Mouse (Mus musculus): Measurements from ENCODE around the gene Prps1. TPM values are rescaled to one million over a fixed set of nuclear protein-coding genes. Genes with fewer than 3 reads are reported as not detected.

The Prps1 gene
- polyA plus RNA-seq, 1 experiment from 2014 or later, result 20.8 TPM

GRCm38 (mm10) chrX:140511687-140512651, 55.6 kb downstream of the Prps1 start:
- peak overlapping the region; percentile 85 for H3K27ac ChIP-seq (ENCODE audit: low read length)
- H3K4me2 ChIP-seq (replicated peaks; ENCODE audit: low read depth, low read length), result no peak overlapping the region; the same call in 1 of the 2 replicates
- H3K4me3 ChIP-seq (ENCODE audit: low read depth, low read length), result no peak overlapping the region
- 38% methylated on average over 7 of the region's 7 CpGs for WGBS
- DNase-seq (ENCODE audit: low spot score) (peak; percentile 65), ATAC-seq (0 out of 2 replicates have a peak, but pooled peaks have one; percentile 8)
- H3K4me1 ChIP-seq (ENCODE audit: insufficient read depth, low read depth, low read length), result no peaks in the 10 kb centered on the region
- no peak overlapping the region for H3K9ac ChIP-seq (replicated peaks; ENCODE audit: low read depth)
- H3K27me3 ChIP-seq (replicated peaks; ENCODE audit: insufficient read depth, low read length), result no peaks in the 10 kb centered on the region
- H3K9me3 ChIP-seq (ENCODE audit: low read length), result no peaks in the 10 kb centered on the region
- TF ChIP-seq EP300 (IDR thresholded peaks at IDR 0.05) (no peak), CTCF (IDR thresholded peaks at IDR 0.05) (no peak)
- no peaks in the 10 kb centered on the region for H3K36me3 ChIP-seq (ENCODE audit: insufficient read depth, low read length)

GRCm38 (mm10) chrX:140513379-140513778, 57.0 kb downstream of the Prps1 start:
- Histone ChIP-seq H3K4me2 (replicated peaks; ENCODE audit: low read depth, low read length) (no peak overlapping the region), H3K9me3 (ENCODE audit: low read length) (no peaks in the 10 kb centered on the region), H3K4me1 (ENCODE audit: insufficient read depth, low read depth, low read length) (0 out of 2 replicates have a peak, but pooled peaks cover 2% of the 10 kb centered on the region), H3K36me3 (ENCODE audit: insufficient read depth, low read length) (no peaks in the 10 kb centered on the region), H3K27ac (ENCODE audit: low read length) (no peak overlapping the region), H3K4me3 (ENCODE audit: low read depth, low read length) (no peak overlapping the region), H3K9ac (replicated peaks; ENCODE audit: low read depth) (no peak overlapping the region), H3K27me3 (replicated peaks; ENCODE audit: insufficient read depth, low read length) (no peaks in the 10 kb centered on the region)
- peak; percentile 47; the same call in 1 of the 2 replicates for ATAC-seq
- WGBS, result 73% methylated on average over 2 of the region's 2 CpGs
- DNase-seq (ENCODE audit: low spot score), result peak; percentile 56
- TF ChIP-seq EP300 (IDR thresholded peaks at IDR 0.05) (peak; percentile 97), CTCF (IDR thresholded peaks at IDR 0.05) (no peak)

- no peak for ATAC-seq
- 70% methylated on average over 8 of the region's 8 CpGs for WGBS
- Histone ChIP-seq H3K36me3 (ENCODE audit: insufficient read depth, low read length) (no peaks in the 10 kb centered on the region), H3K9me3 (ENCODE audit: low read length) (no peaks in the 10 kb centered on the region), H3K27me3 (replicated peaks; ENCODE audit: insufficient read depth, low read length) (no peaks in the 10 kb centered on the region), H3K4me2 (replicated peaks; ENCODE audit: low read depth, low read length) (no peak overlapping the region), H3K9ac (replicated peaks; ENCODE audit: low read depth) (no peak overlapping the region), H3K4me1 (ENCODE audit: insufficient read depth, low read depth, low read length) (peaks cover 2% of the 10 kb centered on the region; the same call in 1 of the 2 replicates), H3K4me3 (ENCODE audit: low read depth, low read length) (no peak overlapping the region), H3K27ac (ENCODE audit: low read length) (no peak overlapping the region)
- TF ChIP-seq EP300 (IDR thresholded peaks at IDR 0.05), result peak; percentile 92
- TF ChIP-seq CTCF (IDR thresholded peaks at IDR 0.05), result no peak
- peak; percentile 63 for DNase-seq (ENCODE audit: low spot score)
Measured at GRCm38 (mm10) chrX:140518351-140518750, 61.9 kb downstream of the Prps1 start.

DNA sequence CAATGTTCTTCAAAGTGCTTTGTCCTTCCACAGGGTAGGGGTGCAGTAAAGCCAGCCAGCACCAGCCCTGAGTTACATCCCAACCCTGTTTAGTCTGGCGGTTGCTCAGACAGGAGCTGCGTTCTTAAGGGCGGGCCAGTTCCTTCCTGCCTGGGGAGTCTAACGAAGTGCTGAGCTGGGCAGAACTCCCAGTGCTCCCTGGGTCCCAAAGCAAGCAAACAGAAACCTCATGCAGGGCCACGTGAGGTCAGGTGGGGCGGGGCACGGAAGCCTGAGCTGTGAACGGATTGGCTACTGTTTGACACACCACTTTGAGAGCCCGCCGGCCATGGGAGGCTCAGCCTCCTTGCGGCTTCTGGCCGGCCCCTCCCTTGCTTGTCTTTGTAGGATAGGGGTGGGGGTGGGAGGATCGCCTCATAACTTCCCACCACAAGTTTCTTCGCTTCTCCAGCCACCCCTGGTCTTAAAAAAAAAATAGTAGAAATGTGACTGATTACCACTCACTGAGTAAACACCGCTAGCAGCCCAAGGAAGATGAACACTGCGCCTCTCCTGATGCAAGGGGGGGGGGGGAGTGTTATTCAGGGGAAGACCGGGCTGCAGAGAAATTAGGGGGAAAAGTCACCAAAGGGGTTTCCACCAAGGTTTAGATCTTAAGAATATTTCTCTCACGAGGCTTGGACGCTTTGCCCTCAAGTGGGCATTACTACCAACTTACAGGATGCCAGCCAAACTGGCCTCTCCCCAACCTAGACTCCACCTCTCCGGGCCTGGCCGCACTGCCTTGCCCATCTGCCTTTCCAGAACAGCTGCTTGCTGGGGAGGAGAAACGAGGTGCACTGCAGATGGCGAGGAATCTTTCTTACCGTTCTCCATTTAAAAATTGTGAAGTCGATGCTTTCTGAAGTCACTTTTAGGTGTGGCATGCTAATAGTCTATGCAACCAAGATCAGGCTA, 64.0 kb downstream of the Prps1 start:
- H3K4me2 ChIP-seq (replicated peaks; ENCODE audit: low read depth, low read length), result peak overlapping the region; percentile 38
- no peaks in the 10 kb centered on the region for H3K36me3 ChIP-seq (ENCODE audit: insufficient read depth, low read length)
- ATAC-seq (peak; percentile 97), DNase-seq (ENCODE audit: low spot score) (peak; percentile 95)
- no peaks in the 10 kb centered on the region for H3K9me3 ChIP-seq (ENCODE audit: low read length)
- H3K27ac ChIP-seq (ENCODE audit: low read length), result peak overlapping the region; percentile 83
- H3K27me3 ChIP-seq (replicated peaks; ENCODE audit: insufficient read depth, low read length), result no peaks in the 10 kb centered on the region
- 8% methylated on average over 24 of the region's 25 CpGs for WGBS
- no peak overlapping the region for H3K9ac ChIP-seq (replicated peaks; ENCODE audit: low read depth)
- peak overlapping the region; percentile 10; the same call in 1 of the 2 replicates for H3K4me3 ChIP-seq (ENCODE audit: low read depth, low read length)
- peaks cover 2% of the 10 kb centered on the region; the same call in 1 of the 2 replicates for H3K4me1 ChIP-seq (ENCODE audit: insufficient read depth, low read depth, low read length)
- TF ChIP-seq EP300 (IDR thresholded peaks at IDR 0.05) (peak; percentile 93), CTCF (IDR thresholded peaks at IDR 0.05) (no peak)

DNA sequence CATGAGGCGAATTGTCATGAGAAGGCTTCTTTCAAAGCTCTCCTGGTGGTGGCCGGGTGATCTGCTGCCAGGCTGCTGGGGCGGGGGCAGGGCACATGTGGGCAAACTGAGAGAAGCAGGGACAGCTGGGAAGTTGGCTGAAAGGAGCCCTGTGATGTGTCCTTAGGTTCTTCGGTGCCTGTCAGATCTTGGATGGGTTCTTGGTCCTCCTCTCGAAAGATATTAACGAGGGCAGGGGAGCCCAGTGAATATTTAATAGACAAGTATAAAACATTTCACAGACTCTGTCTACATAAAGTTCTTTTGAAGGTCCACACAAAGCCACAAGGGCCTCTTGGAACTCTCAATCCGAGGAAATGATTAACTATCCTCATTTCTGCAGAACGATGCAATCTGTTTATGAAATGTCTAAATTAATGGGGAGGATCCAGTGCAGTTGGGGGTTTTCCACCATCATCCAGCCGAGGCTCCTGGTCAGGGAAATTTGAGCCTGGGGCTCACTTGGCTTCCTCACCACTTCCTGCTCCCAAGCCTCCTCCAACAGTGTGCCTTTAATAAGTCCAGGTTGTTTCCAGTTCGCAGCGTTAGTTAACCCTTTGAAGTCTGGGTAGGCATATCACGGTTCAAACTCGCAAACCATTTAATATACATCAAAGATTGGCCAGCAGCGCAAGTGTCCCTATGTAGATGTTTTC, 65.8 kb downstream of the Prps1 start:
- Histone ChIP-seq H3K4me1 (ENCODE audit: insufficient read depth, low read depth, low read length) (peaks cover 2% of the 10 kb centered on the region; the same call in 1 of the 2 replicates), H3K9ac (replicated peaks; ENCODE audit: low read depth) (no peak overlapping the region), H3K4me3 (ENCODE audit: low read depth, low read length) (no peak overlapping the region), H3K4me2 (replicated peaks; ENCODE audit: low read depth, low read length) (no peak overlapping the region), H3K27me3 (replicated peaks; ENCODE audit: insufficient read depth, low read length) (no peaks in the 10 kb centered on the region), H3K9me3 (ENCODE audit: low read length) (no peaks in the 10 kb centered on the region), H3K27ac (ENCODE audit: low read length) (peak overlapping the region; percentile 51; the same call in 1 of the 2 replicates), H3K36me3 (ENCODE audit: insufficient read depth, low read length) (no peaks in the 10 kb centered on the region)
- 39% methylated on average over 14 of the region's 14 CpGs for WGBS
- ATAC-seq (no peak), DNase-seq (ENCODE audit: low spot score) (peak; percentile 66)
- TF ChIP-seq EP300 (IDR thresholded peaks at IDR 0.05) (peak; percentile 19; the same call in 1 of the 2 replicates), CTCF (IDR thresholded peaks at IDR 0.05) (peak; percentile 38)
